Mouse (Mus musculus) gastrocnemius, adult 8-10 months (tissue): ENCODE results near the gene S100a3. TPM values are rescaled to one million over a fixed set of nuclear protein-coding genes. Genes with fewer than 3 reads are reported as not detected.

Source experiments
- DNase-seq, 2 experiments: peaks; one replicate each; pipeline ENCODE4 v3.0.0; 2022; ENCODE audit warnings: low spot score in 2 of 2
- total RNA-seq, 4 experiments: library from RNA; stranded (reverse); gene quantifications; 2 replicates each; pipeline ENCODE4 v1.2.4; 2022

S100a3 gene
- total RNA-seq, 4 experiments from 2014 or later = not detected

DNA sequence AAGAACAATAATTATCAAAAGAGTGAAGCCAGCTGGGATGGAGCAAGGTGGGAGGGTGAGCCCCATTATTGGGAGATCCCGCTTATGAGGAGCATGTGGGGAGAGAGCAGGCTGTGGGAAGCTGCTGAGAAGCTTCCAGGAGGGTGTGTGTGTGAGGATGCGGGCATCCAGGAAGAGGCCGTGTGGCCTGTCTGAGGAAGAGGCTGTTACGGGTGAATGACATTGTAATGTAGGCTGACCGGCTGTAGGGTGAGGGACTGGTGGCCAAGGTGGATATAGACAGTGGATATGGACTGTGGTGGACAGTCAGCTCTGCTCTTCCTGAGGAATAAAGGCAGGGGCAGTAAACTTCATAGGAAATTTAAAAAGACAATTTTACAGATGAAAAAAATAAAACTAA lies 65.1 kb downstream of the S100a3 start:
- no peak for DNase-seq

DNA sequence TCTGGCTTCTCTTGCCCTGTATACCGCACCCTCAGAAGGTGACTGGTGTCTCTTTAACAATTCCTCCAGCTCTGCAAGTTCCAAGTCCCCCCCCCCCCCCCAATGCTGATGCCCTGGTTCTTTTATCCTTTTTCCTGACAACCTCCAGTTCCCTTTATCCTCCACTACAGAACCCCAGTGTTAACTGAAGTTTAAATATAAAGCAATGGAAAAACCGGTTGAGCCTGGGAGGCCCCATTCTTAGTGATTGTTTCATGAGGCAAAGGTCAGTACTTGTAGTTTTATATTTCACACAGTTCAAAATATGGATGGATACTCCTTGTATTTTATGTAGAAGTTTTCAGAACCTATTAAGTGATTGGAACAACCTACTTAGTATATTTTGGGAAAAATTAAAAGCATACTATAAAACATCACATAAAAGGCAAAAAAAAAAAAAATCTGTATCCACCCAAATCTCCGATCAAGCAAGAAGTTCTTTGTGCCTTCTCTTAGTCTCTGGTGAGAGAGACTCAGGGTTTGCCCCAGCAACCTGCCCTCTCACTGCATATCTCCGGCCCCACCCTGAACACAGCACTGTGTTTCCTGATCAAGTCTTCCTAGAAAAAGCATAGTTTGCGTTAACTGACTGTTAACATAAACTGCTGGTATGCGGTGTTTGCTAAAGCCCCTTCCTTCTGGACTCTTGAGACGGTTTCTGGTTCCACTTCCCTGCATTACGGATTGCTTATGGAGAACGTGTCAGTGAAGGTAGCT lies 66.1 kb downstream of the S100a3 start:
- DNase-seq = no peak

DNA sequence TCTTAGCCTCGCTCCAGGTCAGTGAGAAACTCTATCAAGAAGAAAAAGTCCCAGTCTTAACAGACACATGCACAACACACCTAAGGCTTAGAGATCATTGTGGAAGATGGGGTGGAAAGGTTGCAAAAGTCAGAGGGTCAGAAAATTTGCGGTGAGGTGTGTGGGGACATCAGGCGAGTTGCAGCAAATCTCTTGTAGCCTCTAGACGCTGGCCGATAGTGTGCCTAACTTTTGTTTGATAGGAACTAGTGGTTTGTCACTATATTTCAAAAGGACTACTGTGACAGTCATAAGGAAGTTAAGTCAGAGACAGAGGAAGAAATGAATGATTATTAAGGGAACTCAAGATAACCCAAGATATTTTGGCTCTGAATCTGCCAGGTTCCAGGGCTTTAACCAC lies 67.0 kb downstream of the S100a3 start:
- no peak for DNase-seq

DNA sequence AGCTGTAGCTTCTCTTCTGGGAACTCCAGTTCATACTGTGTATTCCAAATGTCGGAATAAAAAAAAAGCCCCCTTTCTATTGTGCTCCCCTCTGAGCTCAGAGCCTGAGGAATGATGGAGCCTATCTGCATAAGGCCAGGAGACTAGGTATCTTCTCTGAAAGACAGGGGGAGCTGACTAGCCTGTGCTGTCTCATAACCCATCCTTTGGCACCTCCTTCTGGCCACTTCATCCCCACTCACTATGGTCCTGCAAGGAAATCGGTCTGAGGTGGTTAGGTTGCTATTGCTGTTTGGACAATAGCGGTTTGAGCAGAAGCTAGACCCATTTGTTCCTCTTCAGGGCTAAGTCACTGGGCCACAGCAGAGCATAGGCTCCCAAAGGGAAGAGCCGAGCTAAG lies 67.4 kb downstream of the S100a3 start:
- no peak for DNase-seq

DNA sequence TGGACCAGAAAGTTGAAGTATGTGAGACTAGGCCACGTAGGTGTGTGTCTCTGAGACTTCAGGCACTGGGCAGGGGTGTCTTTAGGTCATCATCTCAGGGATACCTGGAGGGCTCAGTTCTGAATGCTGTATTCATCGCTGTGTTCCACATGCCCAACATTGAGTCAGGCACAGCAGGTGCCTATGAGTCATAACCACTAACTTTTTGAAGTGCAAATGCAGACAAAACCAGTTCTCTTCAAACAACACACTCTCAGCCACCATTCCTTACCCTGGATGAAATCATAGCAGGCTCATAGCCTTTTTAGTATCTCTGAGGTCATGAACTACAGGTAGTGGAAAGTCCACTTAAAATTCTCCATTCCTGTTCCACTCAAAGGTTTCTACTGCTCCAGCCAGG lies 68.9 kb downstream of the S100a3 start:
- DNase-seq = no peak

DNA sequence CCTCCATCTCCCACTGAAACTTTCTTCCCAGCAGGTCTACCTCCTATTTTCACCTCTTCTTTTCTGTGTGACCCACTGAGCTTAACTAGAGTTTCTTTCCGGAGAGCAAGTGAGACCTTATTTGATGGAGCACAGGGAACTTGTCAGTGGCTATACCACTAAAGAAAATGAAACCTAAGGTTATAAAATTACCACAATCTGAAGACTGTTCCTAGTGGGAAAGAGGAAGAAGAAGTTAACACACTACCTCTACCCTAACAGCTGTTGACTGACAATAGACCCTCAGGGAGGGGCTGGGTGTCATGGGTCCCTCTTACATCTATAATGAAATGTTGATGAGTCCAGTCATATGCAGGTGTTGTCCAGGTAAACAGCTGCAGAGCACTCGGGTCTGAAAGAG lies 71.6 kb downstream of the S100a3 start:
- DNase-seq = no peak

DNA sequence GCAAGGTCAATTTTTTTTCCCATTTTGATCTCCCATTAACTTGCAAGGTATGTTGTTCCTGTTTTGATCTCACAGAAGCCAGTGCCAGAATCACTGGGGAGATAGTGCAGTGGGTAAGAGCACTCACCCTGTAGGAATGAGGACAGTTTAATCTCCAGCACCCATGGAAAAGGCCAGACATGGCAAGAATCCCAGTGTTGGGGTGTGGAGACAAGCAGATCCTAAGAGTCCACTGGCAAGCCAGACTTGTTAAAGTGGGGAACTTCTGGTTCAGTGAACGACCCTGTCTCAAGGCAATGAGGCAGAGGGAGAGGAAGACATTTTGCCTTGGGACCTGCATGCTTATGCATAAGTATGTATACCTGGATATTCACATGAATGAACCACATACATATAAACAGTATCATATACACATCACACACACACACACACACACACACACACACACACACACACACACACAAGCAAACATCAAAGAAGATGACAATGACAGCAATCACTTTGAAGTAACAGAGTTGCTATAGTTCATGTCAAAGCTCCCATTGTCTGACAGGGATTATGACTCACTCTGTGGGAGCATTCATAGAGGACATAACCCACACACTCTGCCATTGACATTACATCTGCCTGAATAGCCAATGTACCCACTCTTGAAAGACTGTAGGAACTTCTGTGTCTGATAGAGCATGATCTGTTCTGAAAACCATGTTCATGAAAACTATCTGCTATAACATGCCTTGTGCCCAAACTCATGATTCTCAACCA lies 78.3 kb downstream of the S100a3 start:
- DNase-seq = no peak

DNA sequence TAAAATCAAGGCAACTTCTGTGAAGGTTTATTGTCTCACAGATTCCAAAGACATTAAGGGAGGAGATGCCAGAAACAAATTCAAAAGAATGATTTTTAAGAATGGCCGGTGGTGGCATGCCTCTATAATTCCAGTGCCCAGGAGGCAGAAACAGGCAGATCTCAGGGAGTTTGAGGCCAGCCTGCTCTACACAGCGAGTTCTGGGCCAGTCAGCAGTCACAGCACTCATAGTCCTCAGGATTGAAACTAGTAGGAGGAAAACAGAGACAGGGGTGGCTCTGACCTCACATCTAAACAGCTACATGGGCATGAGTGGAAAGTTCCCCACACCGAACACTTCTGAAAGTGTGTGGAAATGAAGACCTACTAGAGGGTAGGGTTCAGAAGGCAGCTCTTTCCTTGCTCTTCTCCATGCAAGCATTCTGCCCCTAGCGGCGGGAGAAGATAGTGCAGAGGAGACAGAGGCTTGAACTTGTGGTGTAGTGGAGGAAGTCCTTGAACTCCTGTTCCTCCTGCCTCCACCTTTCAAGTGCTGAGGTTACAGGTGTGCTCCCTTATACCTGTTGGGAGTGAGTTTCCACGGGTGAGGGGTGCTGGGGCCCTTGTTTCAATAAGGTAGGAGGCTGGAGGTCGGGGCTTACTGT lies 79.3 kb downstream of the S100a3 start:
- DNase-seq = no peak

- no peak for DNase-seq
These were observed 80.6 kb downstream of the S100a3 start for GRCm38 (mm10) chr3:90640981-90641380.

DNA sequence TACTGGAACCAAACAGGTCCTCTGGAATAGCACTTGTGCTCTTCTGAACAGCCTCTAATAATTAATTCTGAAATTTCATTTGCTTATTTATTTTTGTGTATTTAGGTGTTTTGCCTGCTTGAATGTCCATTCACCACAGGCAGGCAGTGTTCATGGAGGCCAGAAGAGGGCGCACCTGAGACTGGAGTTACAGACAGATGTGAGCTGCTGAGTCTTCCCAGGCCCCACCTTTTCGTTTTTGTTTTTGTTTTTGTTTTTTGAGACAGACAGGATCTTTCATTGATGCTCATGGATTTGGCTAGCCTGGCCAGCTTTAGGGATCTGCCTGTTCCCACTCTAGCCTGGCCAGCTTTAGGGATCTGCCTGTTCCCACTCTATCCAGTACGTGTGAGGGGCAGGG lies 83.8 kb downstream of the S100a3 start:
- DNase-seq = peak in 1 of 2 experiments; percentile 27

DNA sequence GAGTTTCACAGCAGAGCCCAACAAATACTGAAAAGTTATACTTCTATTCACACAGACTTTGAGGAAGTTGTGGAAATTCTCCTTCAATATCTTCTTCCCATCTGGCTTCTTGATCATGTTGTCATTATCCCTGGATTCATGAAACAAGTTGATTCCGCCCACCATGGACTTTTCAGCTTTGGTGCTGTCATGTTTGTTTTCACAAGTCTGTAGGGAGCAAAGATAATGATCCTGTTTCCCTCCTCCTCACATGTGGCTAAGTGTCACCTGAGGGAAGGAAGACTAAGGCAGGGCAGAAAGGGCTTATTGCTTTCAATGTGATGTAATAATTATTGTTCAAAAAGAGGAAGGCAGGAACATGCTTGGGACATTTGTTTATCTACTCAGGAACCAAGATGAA lies 86.9 kb downstream of the S100a3 start:
- no peak for DNase-seq

- DNase-seq = no peak
These were observed 88.6 kb downstream of the S100a3 start for GRCm38 (mm10) chr3:90648981-90649380.

DNA sequence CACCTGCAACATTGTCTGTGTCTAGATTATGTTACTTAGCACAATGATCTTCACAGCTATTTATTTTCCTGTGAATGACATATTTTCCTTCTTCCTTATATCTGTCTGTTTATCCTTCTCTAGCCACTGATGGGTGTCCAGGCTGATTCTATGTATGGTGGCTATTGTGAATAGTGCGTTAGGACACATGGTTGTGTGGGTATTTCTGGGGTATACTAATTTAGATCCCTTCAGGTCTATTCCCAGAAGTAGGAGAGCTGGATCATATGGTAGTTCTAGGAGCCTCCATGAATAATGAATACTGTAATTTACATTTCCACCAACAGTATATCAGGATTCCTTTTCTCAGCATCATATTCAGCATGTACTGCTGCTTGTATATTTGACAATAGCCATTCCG lies 89.5 kb downstream of the S100a3 start:
- DNase-seq = no peak

Other genes with a start within 250 kb of the S100a3 start
- gene Slc27a3, start 170.6 kb upstream of the S100a3 start, total RNA-seq = 1 to 10 TPM in 2 of 4 experiments, under 1 TPM in 2; 0.65 to 1.1 (median 0.96) TPM
- 10 to 100 TPM; 14.0 to 16.8 (median 14.8) TPM for gene Ints3, start 127.0 kb upstream of the S100a3 start, total RNA-seq
- 1 to 10 TPM; 3.8 to 6.9 (median 6.1) TPM for gene Npr1, start 94.7 kb upstream of the S100a3 start, total RNA-seq
- 10 to 100 TPM; 24.4 to 33.4 (median 26.9) TPM for gene Ilf2, start 84.5 kb upstream of the S100a3 start, total RNA-seq
- 10 to 100 TPM; 77.7 to 93.9 (median 78.5) TPM for gene Snapin, start 69.5 kb upstream of the S100a3 start, total RNA-seq
- 100 to 1,000 TPM; 112 to 117 (median 114) TPM for gene Chtop, start 51.1 kb upstream of the S100a3 start, total RNA-seq
- gene S100a1, start 46.2 kb upstream of the S100a3 start, total RNA-seq = 100 to 1,000 TPM; 157 to 190 (median 173) TPM
- 10 to 100 TPM in 3 of 4 experiments, 1 to 10 TPM in 1; 7.5 to 16.2 (median 11.8) TPM for gene S100a13, start 46.1 kb upstream of the S100a3 start, total RNA-seq
- not detected for gene S100a14, start 33.7 kb upstream of the S100a3 start, total RNA-seq
- gene S100a16, start 23.3 kb upstream of the S100a3 start, total RNA-seq = 10 to 100 TPM; 50.1 to 57.1 (median 51.9) TPM
- gene S100a2, start 29.7 kb downstream of the S100a3 start, total RNA-seq = not detected
- not detected for gene Gm42674, start 41.3 kb downstream of the S100a3 start, total RNA-seq
- 10 to 100 TPM in 2 of 4 experiments, 1 to 10 TPM in 2; 4.9 to 29.2 (median 11.3) TPM for gene S100a4, start 43.2 kb downstream of the S100a3 start, total RNA-seq
- 1 to 10 TPM in 2 of 4 experiments, under 1 TPM in 1, not detected in 1; 0.68 to 2.5 (median 2.2) TPM for gene S100a5, start 47.9 kb downstream of the S100a3 start, total RNA-seq
- gene S100a6, start 52.3 kb downstream of the S100a3 start, total RNA-seq = 10 to 100 TPM; 38.3 to 90.6 (median 55.1) TPM
- not detected for gene S100a7a, start 93.4 kb downstream of the S100a3 start, total RNA-seq
- under 1 TPM in 2 of 4 experiments, not detected in 2; 0.75 to 0.92 TPM for gene S100a8, start 108.4 kb downstream of the S100a3 start, total RNA-seq
- not detected for gene S100a9, start 135.1 kb downstream of the S100a3 start, total RNA-seq
- gene Pglyrp4, start 166.3 kb downstream of the S100a3 start, total RNA-seq = not detected
- not detected for gene Gm5849, start 217.3 kb downstream of the S100a3 start, total RNA-seq